22 mouse cellular contexts compared by ENCODE assay signal in genomic region chr9:111047266-111047665, GRCm38 (mm10). TPM values are rescaled to one million over a fixed set of nuclear protein-coding genes. Genes with fewer than 3 reads are reported as not detected.
DNase-seq lines count a peak whose midpoint lies in the region; ATAC-seq and TF ChIP-seq lines count a peak whose summit lies in the region.
"Had no signal": no experiment of that assay in that cellular context is flagged by ENCODE, and none has a peak within 500 bp of the region (broad histone marks: within the 10 kb centered on the region; RNA-seq: fewer than 3 reads in every experiment).

No protein-coding gene starts in this region.

- TF ChIP-seq POLR2A in kidney, adult 2 months (IDR thresholded peaks at IDR 0.05; ENCODE audit: low read depth, low read length): no peak

- H3K9ac ChIP-seq in kidney, embryonic 15.5 days: no peak overlapping the region
- no peak overlapping the region for H3K9ac ChIP-seq in hindbrain, embryonic 12.5 days
- H3K9ac ChIP-seq: heart, embryonic 13.5 days; limb, embryonic 13.5 days; lung, embryonic 14.5 days; neural tube, embryonic 12.5 days; stomach, embryonic 15.5 days had no signal

- H3K27me3 ChIP-seq in kidney, adult 2 months (replicated peaks; ENCODE audit: control insufficient read depth, insufficient read depth, low read length): no peaks in the 10 kb centered on the region
- no peaks in the 10 kb centered on the region for H3K27me3 ChIP-seq in kidney, embryonic 15.5 days
- H3K27me3 ChIP-seq in hindbrain, embryonic 12.5 days: no peaks in the 10 kb centered on the region
- H3K27me3 ChIP-seq: heart, embryonic 13.5 days; limb, embryonic 13.5 days; neural tube, embryonic 12.5 days; stomach, embryonic 15.5 days had no signal

- H3K4me2 ChIP-seq in kidney, embryonic 15.5 days: no peak overlapping the region
- no peak overlapping the region for H3K4me2 ChIP-seq in hindbrain, embryonic 12.5 days (replicated peaks)
- H3K4me2 ChIP-seq: heart, embryonic 13.5 days; limb, embryonic 13.5 days; lung, embryonic 14.5 days; neural tube, embryonic 12.5 days; stomach, embryonic 15.5 days had no signal

- H3K27ac ChIP-seq in kidney, adult 2 months (ENCODE audit: insufficient read depth, low read depth, low read length): 0 out of 2 replicates have a peak overlapping the region, but pooled peaks have one; percentile 13
- no peak overlapping the region for H3K27ac ChIP-seq in kidney, embryonic 15.5 days
- H3K27ac ChIP-seq in hindbrain, embryonic 12.5 days: no peak overlapping the region
- H3K27ac ChIP-seq: heart, embryonic 13.5 days; limb, embryonic 13.5 days; neural tube, embryonic 12.5 days; stomach, embryonic 15.5 days had no signal

- peaks cover 2% of the 10 kb centered on the region; the same call in 1 of the 2 replicates for H3K4me1 ChIP-seq in kidney, adult 2 months (ENCODE audit: control insufficient read depth, insufficient read depth, low read length)
- no peaks in the 10 kb centered on the region for H3K4me1 ChIP-seq in kidney, embryonic 15.5 days
- no peaks in the 10 kb centered on the region for H3K4me1 ChIP-seq in hindbrain, embryonic 12.5 days
- H3K4me1 ChIP-seq: limb, embryonic 13.5 days; neural tube, embryonic 12.5 days; stomach, embryonic 15.5 days had no signal

- DNase-seq in kidney, adult 2 months: no peak
- peak; percentile 61 for DNase-seq in CD4-positive, CD25-positive, alpha-beta regulatory T cell, adult 2 months (ENCODE audit: low read depth, low spot score)
- DNase-seq in thymus, adult 18-20 months: no peak
- DNase-seq in cerebellum, adult 9-10 months: no peak
- DNase-seq: adrenal gland, postnatal 14 days; cerebellum, adult 18-20 months; gastrocnemius, postnatal 36 days; kidney, adult 11 months; layer of hippocampus, adult 9-11 months; lung, embryonic 14.5 days; spleen, adult 18-20 months had no signal

- no peak for TF ChIP-seq CTCF in kidney, adult 2 months (conservative IDR thresholded peaks at IDR 0.05; ENCODE audit: insufficient read depth, insufficient read length, low read depth, low read length)

- H3K36me3 ChIP-seq in kidney, adult 2 months (ENCODE audit: control insufficient read depth, insufficient read depth, low read length): no peaks in the 10 kb centered on the region
- H3K36me3 ChIP-seq in kidney, embryonic 15.5 days: no peaks in the 10 kb centered on the region
- no peaks in the 10 kb centered on the region for H3K36me3 ChIP-seq in hindbrain, embryonic 12.5 days
- H3K36me3 ChIP-seq: heart, embryonic 13.5 days; limb, embryonic 13.5 days; neural tube, embryonic 12.5 days; stomach, embryonic 15.5 days had no signal

- H3K4me3 ChIP-seq in kidney, adult 2 months (ENCODE audit: insufficient read depth, low read depth, low read length): no peak overlapping the region
- H3K4me3 ChIP-seq in kidney, embryonic 15.5 days (replicated peaks): no peak overlapping the region
- H3K4me3 ChIP-seq in hindbrain, embryonic 12.5 days: no peak overlapping the region
- H3K4me3 ChIP-seq: heart, embryonic 13.5 days; limb, embryonic 13.5 days; neural tube, embryonic 12.5 days; stomach, embryonic 15.5 days had no signal

- no peaks in the 10 kb centered on the region for H3K9me3 ChIP-seq in kidney, embryonic 15.5 days (replicated peaks)
- no peaks in the 10 kb centered on the region for H3K9me3 ChIP-seq in hindbrain, embryonic 12.5 days (replicated peaks)
- H3K9me3 ChIP-seq: heart, embryonic 13.5 days; limb, embryonic 13.5 days; neural tube, embryonic 12.5 days; stomach, embryonic 15.5 days had no signal

- ATAC-seq in kidney, embryonic 15.5 days (replicated peaks; ENCODE audit: low FRiP score): no peak
- ATAC-seq in activated CD4-positive, CD25-positive, alpha-beta regulatory T cell, adult 4 months: peak; percentile 85
- ATAC-seq in megakaryocyte progenitor cell, adult 5-6 weeks (replicated peaks; ENCODE audit: poor library complexity): peak; percentile 62
- ATAC-seq in hindbrain, embryonic 12.5 days (ENCODE audit: low FRiP score): no peak

- 80% methylated on average over 5 of the region's 5 CpGs for WGBS in kidney, adult 2 months
- 97% methylated on average over 5 of the region's 5 CpGs for WGBS in kidney, embryonic 15.5 days
- 93% methylated on average over 5 of the region's 5 CpGs for WGBS in hindbrain, embryonic 12.5 days

RNA-seq across cellular contexts. Expression of gene Ccrl2, which starts 10.1 kb away (rescaled TPM):
- 11.1 and 13.8 TPM in 2 replicates for polyA plus RNA-seq in kidney, adult 2 months (2012; rRNA removed)
- 1.3 TPM in 2 replicates for polyA plus RNA-seq in kidney, embryonic 15.5 days (2015; fragmentation: Nextera tagmentation; extraction: Ambion mirVana)
- 10 to 100 TPM; 17.6 to 21.9 TPM for polyA plus RNA-seq in activated CD4-positive, CD25-positive, alpha-beta regulatory T cell, adult 4 months (2017; shearing (Covaris generic))
- total RNA-seq in megakaryocyte progenitor cell, adult 5-6 weeks (2015): 2.9 and 4.1 TPM in 2 replicates
- 3.9 and 8.9 TPM in 2 replicates for total RNA-seq in megakaryocyte progenitor cell, adult 5-6 weeks (2017)
- 0.97 and 1.4 TPM in 2 replicates for polyA plus RNA-seq in hindbrain, embryonic 12.5 days (2016; fragmentation: Nextera tagmentation; extraction: Ambion mirVana)

RNA-seq across cellular contexts. Expression of gene Ltf, which starts 28.2 kb away (rescaled TPM):
- 0.39 and 0.63 TPM in 2 replicates for polyA plus RNA-seq in kidney, adult 2 months (2012; rRNA removed)
- 2.7 and 3.7 TPM in 2 replicates for polyA plus RNA-seq in kidney, embryonic 15.5 days (2015; fragmentation: Nextera tagmentation; extraction: Ambion mirVana)
- polyA plus RNA-seq in activated CD4-positive, CD25-positive, alpha-beta regulatory T cell, adult 4 months (2017; shearing (Covaris generic)): not detected
- 147 and 161 TPM in 2 replicates for total RNA-seq in megakaryocyte progenitor cell, adult 5-6 weeks (2015)
- total RNA-seq in megakaryocyte progenitor cell, adult 5-6 weeks (2017): 168 and 196 TPM in 2 replicates
- polyA plus RNA-seq in hindbrain, embryonic 12.5 days (2016; fragmentation: Nextera tagmentation; extraction: Ambion mirVana): 1.8 and 2.4 TPM in 2 replicates
- total RNA-seq: gastrocnemius, postnatal 36 days; MEL had no signal
- polyA plus RNA-seq: hindbrain, embryonic 11.5 days had no signal

RNA-seq across cellular contexts. Expression of gene Rtp3, which starts 56.9 kb away (rescaled TPM):
- 9.8 and 11.4 TPM in 2 replicates for polyA plus RNA-seq in kidney, adult 2 months (2012; rRNA removed)
- polyA plus RNA-seq in kidney, embryonic 15.5 days (2015; fragmentation: Nextera tagmentation; extraction: Ambion mirVana): 0.86 and 1.0 TPM in 2 replicates
- not detected for polyA plus RNA-seq in activated CD4-positive, CD25-positive, alpha-beta regulatory T cell, adult 4 months (2017; shearing (Covaris generic))
- total RNA-seq in megakaryocyte progenitor cell, adult 5-6 weeks (2015): not detected in 2 replicates
- not detected in 2 replicates for total RNA-seq in megakaryocyte progenitor cell, adult 5-6 weeks (2017)
- not detected in 2 replicates for polyA plus RNA-seq in hindbrain, embryonic 12.5 days (2016; fragmentation: Nextera tagmentation; extraction: Ambion mirVana)
- total RNA-seq: MEL; midbrain, postnatal 0 days had no signal
- polyA plus RNA-seq: hindbrain, embryonic 11.5 days; limb, embryonic 13.5 days; midbrain, postnatal 0 days; neural tube, embryonic 12.5 days had no signal

Comparison
In these comparisons a context has a peak if more than half of its experiments do, and no peak if none do; other contexts are left out.
1. ATAC-seq: peak in activated CD4-positive, CD25-positive, alpha-beta regulatory T cell, adult 4 months (single experiment) and megakaryocyte progenitor cell, adult 5-6 weeks (single experiment); none in kidney, embryonic 15.5 days (single experiment) and hindbrain, embryonic 12.5 days (single experiment).